Mouse (Mus musculus) CD4-positive naive resting alpha-beta T cell, adult 57 days (primary cell): Measurements from ENCODE around the gene Stfa3. TPM values are rescaled to one million over a fixed set of nuclear protein-coding genes. Genes with fewer than 3 reads are reported as not detected.

Experiments
- total RNA-seq: library from RNA; stranded (reverse); gene quantifications from one replicate; pipeline ENCODE4 v1.2.4, GENCODE M21; 2023

Gene Stfa3
- total RNA-seq: not detected

GRCm38 (mm10) chr16:36455342-36455802, at the start of gene Stfa3:
Gene Stfa3, minus strand, starts transcription at chr16:36455392.

GRCm38 (mm10) chr16:36408357-36408756, 46.8 kb downstream of the Stfa3 start, which contains the start of gene Stfa2:
Gene Stfa2, minus strand, starts transcription at chr16:36408457.

Other genes with a start within 250 kb of the Stfa3 start
- gene Gm5416, start 245.0 kb downstream of the Stfa3 start, total RNA-seq: not detected
- not detected for gene 2010005H15Rik, start 233.9 kb downstream of the Stfa3 start, total RNA-seq
- not detected for gene Stfa1, start 178.4 kb downstream of the Stfa3 start, total RNA-seq
- not detected for gene BC117090, start 121.1 kb downstream of the Stfa3 start, total RNA-seq
- gene BC100530, start 87.6 kb downstream of the Stfa3 start, total RNA-seq: not detected
- gene Stfa2, start 46.9 kb downstream of the Stfa3 start, total RNA-seq: not detected
- gene Casr, start 106.7 kb upstream of the Stfa3 start, total RNA-seq: not detected
- 10.8 TPM for gene Cd86, start 210.7 kb upstream of the Stfa3 start, total RNA-seq
- gene Ildr1, start 238.6 kb upstream of the Stfa3 start, total RNA-seq: 1.4 TPM